Mouse (Mus musculus) forebrain, postnatal 0 days (tissue): ENCODE measurements around the gene Dnaja4. TPM values are rescaled to one million over a fixed set of nuclear protein-coding genes. Genes with fewer than 3 reads are reported as not detected.
"Not testable (repeated sequence)": the region's sequence is repeated elsewhere in the genome, so short reads cannot be mapped to it uniquely, and the experiment has no call there.

ENCODE experiments used
- ATAC-seq: fragments of 200-750 bp; cut with Nextera tagmentation; 2 replicates; pipeline ENCODE4 v1.8.0; 2017; ENCODE audit warnings: mild to moderate bottlenecking, moderate library complexity
- DNase-seq: peaks from one replicate; pipeline ENCODE4 v3.0.0-alpha.2; 2015
- H3K27ac ChIP-seq: fragments of 300-500 bp; sonication (generic); 2 replicates; pipeline ENCODE4 v1.5.1; 2014; ENCODE audit warnings: low read depth, mild to moderate bottlenecking, antibody characterized with exemption, low read length, moderate library complexity, mixed read lengths
- H3K27me3 ChIP-seq: fragments of 300-500 bp; sonication (generic); 2 replicates; pipeline ENCODE4 v1.6.1; 2014; ENCODE audit warnings: mild to moderate bottlenecking, low read length, mixed read lengths; ENCODE audit not compliant: insufficient read depth
- H3K36me3 ChIP-seq: fragments of 300-500 bp; sonication (generic); 2 replicates; pipeline ENCODE4 v1.6.1; 2014; ENCODE audit warnings: mild to moderate bottlenecking, moderate library complexity; ENCODE audit not compliant: insufficient read depth
- H3K4me1 ChIP-seq: fragments of 300-500 bp; sonication (generic); 2 replicates; pipeline ENCODE4 v1.6.1; 2014; ENCODE audit warnings: antibody characterized with exemption; ENCODE audit not compliant: insufficient read depth
- H3K4me2 ChIP-seq: fragments of 300-500 bp; sonication (generic); 2 replicates; pipeline ENCODE4 v1.6.1; 2014; ENCODE audit warnings: low read depth, mild to moderate bottlenecking, moderate library complexity
- H3K4me3 ChIP-seq: fragments of 300-500 bp; sonication (generic); 2 replicates; pipeline ENCODE4 v1.5.1; 2014; ENCODE audit warnings: low read depth, low read length, mixed read lengths
- H3K9ac ChIP-seq: fragments of 300-500 bp; sonication (generic); 2 replicates; pipeline ENCODE4 v1.6.1; 2014; ENCODE audit warnings: mild to moderate bottlenecking
- H3K9me3 ChIP-seq: fragments of 300-500 bp; sonication (generic); 2 replicates; pipeline ENCODE4 v1.6.1; 2016; ENCODE audit warnings: low read length
- CTCF ChIP-seq: sonication (generic); IDR thresholded peaks from 2 replicates; pipeline ENCODE4 v1.5.1; 2016; ENCODE audit warnings: antibody characterized with exemption, control low read depth, low read depth
- WGBS: fragments of 180-500 bp; shearing (Covaris S2); extraction: QIAGEN DNeasy Blood & Tissue Kit; methylation state at CpG from one replicate; pipeline ENCODE4 v1.1.7; 2014; 5-methylcytosine and 5-hydroxymethylcytosine counted together
- polyA plus RNA-seq: library from polyadenylated mRNA; unstranded; fragments of >200 nt; fragmentation: Nextera tagmentation; extraction: Ambion mirVana; gene quantifications from 2 replicates; pipeline ENCODE4 v1.2.1, GENCODE M21; 2015
- total RNA-seq: library from RNA; depleted of rRNA; stranded (reverse); fragments of >200 nt; gene quantifications from 2 replicates; pipeline ENCODE4 v1.2.3, GENCODE M21; 2014

Gene Dnaja4
- total and polyA plus RNA-seq, 2 experiments from 2014 or later, result 7.2 to 8.9 TPM

DNA sequence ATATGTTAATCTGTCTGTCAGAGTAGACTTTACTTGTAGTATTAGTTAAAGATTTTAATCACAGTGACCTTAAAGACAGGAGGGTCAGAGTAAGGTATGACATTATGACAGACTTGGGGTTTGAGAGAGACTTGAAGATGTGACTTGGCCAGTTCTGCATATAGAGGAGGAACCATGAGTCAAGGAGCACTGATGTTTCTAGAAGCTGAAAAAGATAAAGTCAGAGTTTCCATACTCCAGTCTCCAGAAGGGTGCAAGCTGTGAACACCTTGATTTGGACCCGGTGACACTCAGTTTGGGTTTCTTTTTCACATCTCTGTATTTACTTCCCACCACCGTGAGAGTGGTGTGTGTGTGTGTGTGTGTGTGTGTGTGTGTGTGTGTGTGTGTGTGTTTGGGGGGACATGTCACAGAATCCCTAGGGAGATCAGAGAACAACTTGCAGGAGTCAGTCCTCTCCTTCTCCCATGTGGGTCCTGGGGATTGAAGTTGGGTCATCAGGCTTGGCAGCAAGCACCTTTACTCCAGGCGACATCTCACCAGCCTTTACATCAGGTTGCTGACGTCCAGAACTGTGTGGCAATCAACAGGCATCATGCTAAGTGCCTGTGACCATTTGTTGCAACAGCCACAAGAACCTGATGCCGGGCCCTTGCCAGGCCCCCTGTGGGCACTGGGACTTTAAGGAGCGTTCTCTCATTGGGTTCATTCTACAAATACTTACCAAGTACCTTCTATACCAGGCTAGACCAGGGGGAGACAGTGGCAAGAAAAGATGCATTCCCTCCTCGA lies 14.7 kb upstream of the Dnaja4 start:
- Histone ChIP-seq H3K4me2 (no peak overlapping the region), H3K36me3 (no peaks in the 10 kb centered on the region), H3K9ac (no peak overlapping the region), H3K4me1 (no peaks in the 10 kb centered on the region), H3K4me3 (no peak overlapping the region), H3K27me3 (no peaks in the 10 kb centered on the region), H3K9me3 (no peaks in the 10 kb centered on the region), H3K27ac (no peak overlapping the region)
- no peak for DNase-seq
- no peak for TF ChIP-seq CTCF
- ATAC-seq, result no peak
- 73% methylated on average over 7 of the region's 7 CpGs for WGBS

DNA sequence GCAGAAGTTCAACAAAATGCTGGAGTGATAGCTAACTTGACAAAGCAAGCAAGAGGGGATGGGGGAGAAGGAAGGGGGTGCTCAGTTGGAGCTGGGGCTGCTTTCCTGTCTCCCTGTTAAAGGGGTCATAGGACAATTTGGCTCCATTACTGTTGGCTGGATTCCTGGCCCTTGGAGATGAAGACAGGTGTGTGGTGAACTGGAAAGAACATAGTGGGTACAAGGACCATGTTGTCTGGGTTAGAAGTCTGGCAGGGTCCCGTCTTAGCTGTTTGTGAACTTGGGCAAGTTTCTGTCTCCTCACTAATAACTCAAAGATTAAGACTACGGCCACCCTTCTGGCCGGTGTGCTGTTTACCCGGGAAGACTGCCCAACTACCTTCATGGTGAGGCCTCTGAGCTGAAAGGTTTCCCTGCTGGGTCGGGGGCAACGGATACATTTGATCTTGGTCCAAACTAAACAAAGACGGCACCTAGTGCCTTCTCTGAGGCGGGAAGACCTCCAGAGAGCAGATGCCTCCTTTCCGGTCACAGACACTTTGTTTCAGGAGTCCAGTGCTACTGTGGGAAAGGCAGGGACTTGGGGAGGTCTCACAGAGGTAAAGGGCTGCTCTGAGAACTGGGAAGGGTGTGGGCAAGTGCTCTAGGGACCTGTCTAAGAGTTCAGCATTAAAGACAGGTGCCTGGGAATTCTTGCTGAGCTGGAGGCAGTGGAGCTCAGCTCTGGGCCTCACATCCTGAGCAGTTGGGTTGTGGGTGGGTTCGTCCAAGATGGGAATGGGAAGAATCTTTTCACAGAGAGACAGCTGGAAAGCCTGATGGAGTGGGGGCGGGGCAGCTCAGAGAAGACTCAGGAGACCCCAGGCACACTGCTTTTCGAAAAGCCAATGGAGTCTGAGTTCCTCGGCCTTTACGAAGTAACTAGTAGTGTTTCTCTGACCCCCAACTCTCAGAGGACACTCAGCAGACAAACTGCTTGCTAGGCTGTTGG lies 11.1 kb upstream of the Dnaja4 start:
- Histone ChIP-seq H3K27ac (no peak overlapping the region), H3K36me3 (no peaks in the 10 kb centered on the region), H3K9ac (no peak overlapping the region), H3K4me1 (no peaks in the 10 kb centered on the region), H3K9me3 (no peaks in the 10 kb centered on the region), H3K4me3 (no peak overlapping the region), H3K27me3 (no peaks in the 10 kb centered on the region), H3K4me2 (no peak overlapping the region)
- no peak for TF ChIP-seq CTCF
- WGBS, result 57% methylated on average over 14 of the region's 14 CpGs
- ATAC-seq, result no peak
- no peak for DNase-seq

GRCm38 (mm10) chr9:54689446-54689845 lies 9.2 kb upstream of the Dnaja4 start:
- Histone ChIP-seq H3K4me2 (no peak overlapping the region), H3K36me3 (no peaks in the 10 kb centered on the region), H3K4me1 (no peaks in the 10 kb centered on the region), H3K4me3 (no peak overlapping the region), H3K9me3 (no peaks in the 10 kb centered on the region), H3K27me3 (no peaks in the 10 kb centered on the region), H3K27ac (no peak overlapping the region), H3K9ac (no peak overlapping the region)
- TF ChIP-seq CTCF, result no peak
- 72% methylated on average over 8 of the region's 8 CpGs for WGBS
- no peak for ATAC-seq
- no peak for DNase-seq

DNA sequence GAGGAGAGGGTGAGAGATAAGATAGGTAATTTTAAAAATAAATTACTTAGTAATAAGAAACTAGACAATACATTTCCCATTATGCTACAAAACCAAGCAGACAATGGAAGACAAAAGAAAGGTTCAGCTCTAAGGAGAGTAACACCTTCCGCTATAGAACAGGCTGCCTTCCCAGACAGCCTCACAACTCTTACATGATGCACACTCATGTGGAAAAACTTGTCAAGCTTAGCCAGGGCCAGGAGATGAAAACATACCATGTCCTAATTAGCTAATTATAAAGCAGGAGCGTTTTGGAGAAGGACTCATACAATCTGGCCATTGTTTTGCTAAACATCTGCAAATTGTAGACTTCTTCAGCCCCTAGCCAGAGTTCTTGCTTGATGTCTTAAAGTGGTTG lies 8.0 kb upstream of the Dnaja4 start:
- not testable (repeated sequence) for H3K27me3 ChIP-seq, H3K4me2 ChIP-seq, H3K9me3 ChIP-seq, H3K27ac ChIP-seq, DNase-seq, H3K4me1 ChIP-seq, H3K4me3 ChIP-seq, ATAC-seq, H3K9ac ChIP-seq, H3K36me3 ChIP-seq
- 20% methylated on average over 2 of the region's 2 CpGs for WGBS

GRCm38 (mm10) chr9:54691241-54691805 lies 7.3 kb upstream of the Dnaja4 start:
- DNase-seq (peak; percentile 42), ATAC-seq (peak; percentile 74)
- not testable (repeated sequence) for H3K4me1 ChIP-seq, H3K36me3 ChIP-seq, H3K27ac ChIP-seq, H3K27me3 ChIP-seq, H3K9me3 ChIP-seq
- Histone ChIP-seq H3K4me3 (peak overlapping the region; percentile 29), H3K9ac (peak overlapping the region; percentile 35; the same call in 1 of the 2 replicates), H3K4me2 (peak overlapping the region; percentile 57)
- 3% methylated on average over 31 of the region's 31 CpGs for WGBS

- WGBS, result 6% methylated on average over 25 of the region's 27 CpGs
- Histone ChIP-seq H3K4me3 (peak overlapping the region; percentile 85), H3K27ac (peak overlapping the region; percentile 60; the same call in 1 of the 2 replicates), H3K4me1 (peaks cover 8% of the 10 kb centered on the region; the same call in 1 of the 2 replicates), H3K9me3 (no peaks in the 10 kb centered on the region), H3K27me3 (no peaks in the 10 kb centered on the region), H3K36me3 (no peaks in the 10 kb centered on the region), H3K4me2 (peak overlapping the region; percentile 97), H3K9ac (peak overlapping the region; percentile 83)
- no peak; the same call in 1 of the 2 replicates for ATAC-seq
- TF ChIP-seq CTCF, result no peak
- no peak for DNase-seq
Observed at GRCm38 (mm10) chr9:54699087-54699344, 343 bp downstream of the Dnaja4 start.
